In genomic region chr6:41557468-41557867, GRCm38 (mm10) we compare ENCODE assay signal across 20 mouse cellular contexts. TPM values are rescaled to one million over a fixed set of nuclear protein-coding genes. Genes with fewer than 3 reads are reported as not detected.
DNase-seq lines count a peak whose midpoint lies in the region; ATAC-seq lines count a peak whose summit lies in the region.
"Had no signal": no experiment of that assay in that cellular context is flagged by ENCODE, and none has a peak within 500 bp of the region (broad histone marks: within the 10 kb centered on the region; RNA-seq: fewer than 3 reads in every experiment).

No protein-coding gene starts in this region.

- DNase-seq in MEL-GATA-1-ER (ENCODE audit: extremely low read depth, low read depth), result peak; percentile 57
- DNase-seq in thymus, postnatal 10 days (ENCODE audit: low spot score in 2 of 2), result peak; percentile 73 to 79
- no peak for DNase-seq in left cerebral cortex, adult 9 months (ENCODE audit: low spot score in 2 of 2)
- DNase-seq in ovary, postnatal 14 days (ENCODE audit: low spot score), result no peak
- DNase-seq: adrenal gland, postnatal 36 days; cerebellum, postnatal 36 days; kidney, postnatal 10 days; layer of hippocampus, adult 9-11 months; lung, adult 2 months; right cerebral cortex, postnatal 25 days had no signal

- no peaks in the 10 kb centered on the region for H3K36me3 ChIP-seq in forebrain, embryonic 15.5 days
- H3K36me3 ChIP-seq: heart, embryonic 10.5 days; intestine, embryonic 15.5 days had no signal

- no peak overlapping the region for H3K9ac ChIP-seq in forebrain, embryonic 15.5 days (replicated peaks)
- H3K9ac ChIP-seq: intestine, embryonic 15.5 days had no signal

- no peaks in the 10 kb centered on the region for H3K27me3 ChIP-seq in forebrain, embryonic 15.5 days
- H3K27me3 ChIP-seq: intestine, embryonic 15.5 days had no signal

- no peaks in the 10 kb centered on the region for H3K9me3 ChIP-seq in forebrain, embryonic 15.5 days
- H3K9me3 ChIP-seq: heart, embryonic 10.5 days; intestine, embryonic 15.5 days had no signal

- 0 out of 2 replicates have a peak, but pooled peaks cover 1% of the 10 kb centered on the region for H3K4me1 ChIP-seq in forebrain, embryonic 15.5 days
- H3K4me1 ChIP-seq: heart, embryonic 10.5 days; intestine, embryonic 15.5 days had no signal

- no peak overlapping the region for H3K4me3 ChIP-seq in forebrain, embryonic 15.5 days
- H3K4me3 ChIP-seq: heart, embryonic 10.5 days; intestine, embryonic 15.5 days had no signal

- no peak overlapping the region for H3K27ac ChIP-seq in forebrain, embryonic 15.5 days (replicated peaks)
- H3K27ac ChIP-seq: heart, embryonic 10.5 days; intestine, embryonic 15.5 days had no signal

- 77% methylated on average over 5 of the region's 5 CpGs for WGBS in forebrain, embryonic 15.5 days

- ATAC-seq in erythroid progenitor cell, adult 5-6 weeks (replicated peaks; ENCODE audit: low FRiP score, poor library complexity, severe bottlenecking), result peak; percentile 75
- ATAC-seq in megakaryocyte progenitor cell, adult 5-6 weeks (replicated peaks; ENCODE audit: poor library complexity), result peak; percentile 66
- ATAC-seq in forebrain, embryonic 15.5 days (replicated peaks), result no peak
- ATAC-seq: forebrain, embryonic 14.5 days; intestine, embryonic 15.5 days had no signal

- H3K4me2 ChIP-seq in forebrain, embryonic 15.5 days (replicated peaks), result no peak overlapping the region
- H3K4me2 ChIP-seq: intestine, embryonic 15.5 days had no signal

RNA-seq across cellular contexts. Expression of gene Prss2, which starts 35.9 kb away (rescaled TPM):
- total RNA-seq in erythroid progenitor cell, adult 5-6 weeks (2015; ENCODE audit: low replicate concordance), result not detected in 2 replicates
- not detected in 2 replicates for total RNA-seq in erythroid progenitor cell, adult 5-6 weeks (2017; ENCODE audit: low replicate concordance)
- total RNA-seq in megakaryocyte progenitor cell, adult 5-6 weeks (2015), result not detected in 2 replicates
- total RNA-seq in megakaryocyte progenitor cell, adult 5-6 weeks (2017), result not detected in 2 replicates
- not detected in 2 replicates for polyA plus RNA-seq in forebrain, embryonic 15.5 days (2015; fragmentation: Nextera tagmentation; extraction: Ambion mirVana)
- total RNA-seq: adrenal gland, postnatal 36 days; gastrocnemius, adult 8-10 months; hematopoietic stem cell, adult 5-6 weeks; left cerebral cortex, postnatal 36 days had no signal
- polyA plus RNA-seq: embryonic facial prominence, embryonic 14.5 days; forebrain, embryonic 14.5 days; heart, embryonic 10.5 days had no signal

RNA-seq across cellular contexts. Expression of gene Ephb6, which starts 47.8 kb away (rescaled TPM):
- total RNA-seq in erythroid progenitor cell, adult 5-6 weeks (2015; ENCODE audit: low replicate concordance), result not detected in 2 replicates
- total RNA-seq in erythroid progenitor cell, adult 5-6 weeks (2017; ENCODE audit: low replicate concordance), result not detected in 2 replicates
- 0.15 and 4.2 TPM in 2 replicates for total RNA-seq in megakaryocyte progenitor cell, adult 5-6 weeks (2015)
- total RNA-seq in megakaryocyte progenitor cell, adult 5-6 weeks (2017), result 1.7 and 2.6 TPM in 2 replicates
- polyA plus RNA-seq in forebrain, embryonic 15.5 days (2015; fragmentation: Nextera tagmentation; extraction: Ambion mirVana), result 33.2 and 34.6 TPM in 2 replicates

Comparison
In these comparisons a context has a peak if more than half of its experiments do, and no peak if none do; other contexts are left out.
1. DNase-seq: peak in MEL-GATA-1-ER (single experiment) and thymus, postnatal 10 days (2 of 2); none in left cerebral cortex, adult 9 months (0 of 2) and ovary, postnatal 14 days (single experiment).